Mouse (Mus musculus) adrenal gland, adult 18-20 months (tissue): ENCODE measurements around the gene Shd. TPM values are rescaled to one million over a fixed set of nuclear protein-coding genes. Genes with fewer than 3 reads are reported as not detected.
A peak's percentile ranks its signal among the peaks of the same experiment; 100 is the strongest.
"Not testable (repeated sequence)": the region's sequence is repeated elsewhere in the genome, so short reads cannot be mapped to it uniquely, and the experiment has no call there.

Experiments
- DNase-seq, 2 experiments: peaks; one replicate each; pipeline ENCODE4 v3.0.0; 2021 to 2022; ENCODE audit warnings: low spot score in 2 of 2
- long read RNA-seq, 2 experiments: library from polyadenylated mRNA; stranded (forward); transcript quantifications; one replicate each; pipeline ENCODE4 v2.0.0; 2021
- total RNA-seq, 2 experiments: library from RNA; stranded (reverse); gene quantifications; 1 replicate in 1 of 2; 2 replicates in 1 of 2; pipeline ENCODE4 v1.2.3; 2021

Gene Shd
- 1 to 10 TPM; 2.0 to 2.2 TPM for total RNA-seq
- long read RNA-seq, experiment 1, partial matches to known transcripts = 0 of 1 reads
- long read RNA-seq, experiment 1, other reads (novel, unspliced or antisense) = 1 of 1 reads
- long read RNA-seq, experiment 2, partial matches to known transcripts = 0 of 4 reads
- long read RNA-seq, experiment 2, other reads (novel, unspliced or antisense) = 2 of 4 reads

DNA sequence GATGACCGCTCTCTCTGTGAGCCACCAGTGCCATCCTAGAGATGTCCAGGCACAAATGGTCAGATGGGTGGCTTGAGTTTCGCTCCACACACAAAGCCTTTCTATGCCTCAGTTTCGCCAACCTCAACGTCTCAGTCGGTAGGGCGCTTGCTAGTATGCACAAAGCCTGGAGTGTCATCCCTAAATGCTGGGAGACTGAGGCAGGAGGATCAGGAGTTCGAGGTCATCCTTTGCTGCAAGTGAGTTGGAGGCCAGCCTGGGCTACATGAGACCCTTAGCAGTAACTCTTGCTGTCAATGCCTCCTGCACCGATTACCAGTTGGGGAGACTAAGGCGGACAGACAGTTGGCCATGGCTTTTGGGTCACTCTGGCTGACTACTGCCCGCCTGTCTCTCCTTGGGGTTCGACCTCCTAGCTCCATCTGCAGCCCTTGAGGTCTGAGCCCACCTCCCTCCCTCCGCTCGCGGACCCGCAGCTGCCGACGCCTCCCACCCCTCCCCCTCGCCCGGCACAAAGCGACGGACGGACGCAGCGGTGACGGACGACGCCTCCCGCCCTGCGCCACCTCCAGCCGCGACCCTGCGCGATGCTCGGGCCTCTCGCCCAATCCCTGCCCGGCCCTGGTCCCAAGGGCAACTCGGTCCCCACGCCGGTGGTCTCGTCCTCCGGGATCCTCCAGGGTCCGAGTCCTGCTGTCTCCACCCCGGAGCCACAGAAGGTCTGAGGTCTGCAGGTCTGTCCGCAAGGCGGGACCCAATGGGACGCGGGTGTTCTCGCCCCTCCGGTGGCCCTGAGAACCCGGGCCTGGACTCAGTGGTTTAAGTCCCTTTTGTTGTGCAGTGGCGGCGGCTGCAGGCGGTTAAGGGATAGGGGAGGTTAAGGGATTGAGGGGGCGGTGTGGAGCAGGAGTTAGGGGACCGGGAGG, at the start of gene Shd:
Shd (plus strand) TSS at position 502 of the 926 bp plus-strand sequence.
- no peak for DNase-seq

DNA sequence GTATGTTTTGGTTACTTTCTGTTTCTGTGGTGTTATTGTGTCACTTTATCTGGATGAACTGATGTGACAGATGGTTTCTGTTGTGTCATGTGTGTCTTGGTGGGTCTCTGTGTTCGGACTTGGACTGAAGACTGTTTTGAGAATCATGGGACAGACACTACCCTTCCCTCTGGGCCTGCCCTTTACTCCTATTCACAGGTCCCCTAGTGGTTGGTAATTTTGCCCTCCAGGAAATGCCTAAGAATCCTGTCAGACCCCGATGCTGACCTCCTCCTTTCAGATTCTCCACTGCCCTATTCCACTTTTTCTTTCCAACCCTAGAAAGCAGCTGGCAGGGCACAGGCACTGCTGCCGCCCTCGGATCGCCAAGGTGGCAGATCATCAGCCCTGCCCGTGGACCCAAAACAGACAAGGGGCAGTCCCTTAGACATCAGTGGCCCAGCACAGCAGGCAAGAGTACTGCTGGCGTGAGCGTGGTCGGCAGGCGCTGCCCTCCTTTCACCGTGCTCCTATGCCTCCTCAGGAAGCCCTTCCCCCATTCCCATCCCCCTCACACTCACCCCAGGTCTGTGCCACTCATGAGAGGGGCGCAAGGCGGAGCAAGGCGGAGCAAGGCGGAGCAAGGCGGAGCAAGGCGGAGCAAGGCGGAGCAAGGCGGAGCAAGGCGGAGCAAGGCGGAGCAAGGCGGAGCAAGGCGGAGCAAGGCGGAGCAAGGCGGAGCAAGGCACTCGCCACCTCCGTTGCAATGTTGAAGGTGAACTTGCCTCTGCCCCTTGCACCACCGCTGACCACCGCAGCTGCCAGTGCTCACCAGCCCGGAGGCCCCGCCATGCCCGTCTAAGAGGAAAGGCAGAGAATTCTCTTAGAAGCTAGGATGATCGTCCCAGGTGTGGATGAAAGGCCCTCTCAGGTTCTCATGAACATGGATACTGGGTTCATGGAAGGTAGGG, 38.4 kb upstream of the Shd start:
- DNase-seq = peak in 1 of 2 experiments; percentile 27

DNA sequence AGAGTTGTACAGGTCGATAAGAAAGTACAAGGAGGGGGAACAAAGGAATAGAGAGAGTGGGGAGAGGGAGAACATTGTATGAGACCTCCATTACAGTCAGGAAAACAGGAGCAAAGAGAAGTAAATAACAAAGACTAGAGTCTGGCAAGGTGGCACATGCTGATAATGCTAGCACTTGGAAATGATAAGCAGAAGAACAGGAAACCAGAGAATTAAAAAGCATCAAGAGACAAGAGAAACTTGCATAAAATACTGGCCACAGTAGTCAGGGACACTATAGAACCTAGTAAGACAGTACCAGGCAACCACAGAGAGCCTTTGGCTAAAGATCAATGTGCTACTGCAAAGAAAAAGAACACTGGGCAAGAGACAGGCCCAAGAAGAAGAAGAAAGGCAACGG, 37.6 kb upstream of the Shd start:
- DNase-seq = no peak

DNA sequence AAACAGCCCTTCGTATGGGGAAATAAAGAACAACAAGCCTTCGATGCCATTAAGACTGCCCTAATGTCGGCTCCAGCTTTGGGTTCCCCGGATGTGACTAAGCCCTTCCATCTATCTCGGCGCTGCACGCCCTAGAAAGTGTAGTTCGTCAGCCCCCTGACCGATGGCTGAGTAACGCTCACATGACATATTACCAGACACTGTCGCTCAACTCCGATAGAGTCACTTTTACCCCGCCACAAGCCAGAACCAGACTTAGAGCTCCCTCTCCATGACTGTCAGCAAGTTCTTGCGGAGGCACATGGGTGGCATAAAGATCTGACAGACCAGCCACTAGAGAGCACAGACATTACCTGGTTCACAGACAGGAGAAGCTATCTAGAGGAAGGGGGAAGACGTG, 37.1 kb upstream of the Shd start:
- DNase-seq = no peak

DNA sequence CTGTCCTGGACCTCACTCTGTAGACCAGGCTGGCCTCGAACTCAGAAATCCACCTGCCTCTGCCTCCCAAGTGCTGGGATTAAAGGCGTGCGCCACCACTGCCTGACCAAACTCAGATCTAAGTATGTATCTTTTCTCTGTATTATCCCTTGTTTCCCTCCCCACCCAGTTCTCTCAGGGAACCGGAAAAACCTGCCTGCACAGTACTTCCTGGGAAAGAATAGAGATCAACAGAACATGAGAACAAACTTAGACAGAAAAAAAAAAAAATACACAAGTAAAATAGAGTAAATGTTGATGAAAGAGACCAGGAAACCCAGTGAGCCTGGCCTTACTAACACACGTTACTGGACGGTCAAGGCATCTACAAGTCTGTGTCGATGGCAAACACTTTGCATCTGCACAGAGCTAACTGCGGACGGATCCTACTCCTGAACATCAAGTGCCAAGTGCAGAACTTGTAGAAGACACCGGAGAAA, 25.8 kb upstream of the Shd start:
- DNase-seq = not testable (repeated sequence)

DNA sequence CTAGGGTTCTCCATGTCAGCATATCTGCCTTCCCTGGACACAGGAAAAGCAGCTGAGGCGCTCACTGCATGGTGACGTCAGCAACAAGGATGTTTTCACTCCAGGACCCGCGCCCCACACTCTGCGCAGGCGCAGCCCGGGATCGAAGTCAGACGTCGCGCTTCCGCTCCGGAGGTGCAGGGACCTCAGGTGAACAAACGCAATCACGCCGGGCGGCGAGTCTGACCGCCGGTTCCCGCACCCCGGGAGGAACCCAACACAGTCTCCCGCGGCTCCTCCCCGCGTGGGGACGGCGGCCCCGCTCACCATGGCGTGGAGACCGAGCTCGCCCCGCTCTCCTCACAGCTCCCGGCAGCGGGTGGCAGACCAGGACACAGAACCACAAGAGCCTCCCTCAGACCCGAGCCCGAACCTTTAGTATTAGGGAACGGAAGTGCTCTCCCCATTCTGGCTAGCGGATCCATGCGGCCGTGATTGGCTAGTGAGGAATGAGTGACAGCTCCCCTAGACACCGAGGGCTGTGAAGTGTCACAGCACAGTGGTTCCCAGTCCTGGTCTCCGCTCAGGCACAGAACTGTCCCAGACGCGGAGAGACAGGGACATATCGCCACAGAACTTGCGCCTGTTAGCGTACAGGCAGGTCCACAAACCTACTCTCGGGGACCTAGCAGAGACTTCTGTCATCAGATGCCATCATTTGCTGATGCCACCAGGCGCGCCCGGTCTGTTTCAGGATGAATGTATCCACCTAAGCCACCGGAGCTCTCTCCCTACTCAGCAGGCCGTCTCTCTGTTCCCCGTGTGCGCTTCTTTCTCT, 25.2 kb upstream of the Shd start:
- peak; percentile 82 to 85 for DNase-seq

DNA sequence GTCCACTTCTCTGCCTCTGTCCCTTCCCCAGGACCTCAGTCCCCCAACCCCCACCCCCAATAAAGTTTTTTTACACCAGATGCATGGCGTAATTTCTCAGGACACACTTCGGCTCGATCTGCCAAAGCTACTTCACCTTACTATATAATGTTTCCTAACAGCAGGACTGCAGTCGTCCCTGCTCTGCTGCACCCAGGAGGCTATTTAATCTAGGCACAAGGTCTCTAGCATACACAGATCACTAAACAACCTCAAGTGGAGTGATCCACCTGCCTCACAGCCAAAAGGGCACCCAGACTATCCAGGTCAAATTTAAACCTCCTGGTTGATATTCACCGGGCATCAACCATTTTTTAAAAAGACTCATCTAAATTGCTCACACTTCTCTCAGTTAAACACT, 24.6 kb upstream of the Shd start:
- no peak for DNase-seq

DNA sequence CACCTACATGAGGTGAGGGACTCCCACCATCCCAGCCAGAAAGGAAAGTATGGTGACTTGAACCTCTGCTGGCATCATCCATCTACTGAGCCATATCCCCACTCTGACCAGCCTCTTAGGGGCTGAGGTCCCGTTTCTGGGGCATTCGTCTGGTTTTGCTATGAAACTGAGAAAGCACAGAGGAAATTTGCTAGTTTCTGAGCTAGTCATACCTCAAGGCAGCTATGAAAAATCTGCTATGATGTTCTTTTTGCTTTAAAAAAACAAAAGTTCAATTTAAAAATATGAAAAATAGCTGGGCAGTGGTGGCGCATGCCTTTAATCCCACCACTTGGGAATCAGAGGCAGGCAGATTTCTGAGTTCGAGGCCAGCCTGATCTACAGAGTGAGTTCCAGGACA, 21.6 kb upstream of the Shd start:
- no peak for DNase-seq

DNA sequence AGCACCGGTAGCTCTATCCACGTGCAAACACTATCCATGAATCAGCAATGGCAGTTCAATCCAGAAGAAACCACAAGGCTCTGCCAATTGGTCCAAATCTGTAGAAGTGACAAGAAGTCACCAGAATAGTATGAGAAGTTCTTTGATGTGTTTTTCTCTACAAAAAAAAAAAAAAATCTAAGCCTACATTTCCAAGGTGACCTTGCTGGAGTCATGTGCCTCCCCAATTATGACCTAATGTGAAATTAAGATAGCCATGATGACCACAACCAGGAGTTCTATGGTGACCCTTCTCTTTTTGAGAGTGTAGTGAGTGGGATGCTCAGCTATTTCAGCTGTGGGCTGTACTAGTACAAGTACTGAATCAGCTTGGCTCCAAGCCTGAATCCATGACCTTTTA, 20.9 kb upstream of the Shd start, which contains the start of gene Zfp119b:
Zfp119b (minus strand) TSS at position 101 of the 400 bp plus-strand sequence.
- DNase-seq = no peak

DNA sequence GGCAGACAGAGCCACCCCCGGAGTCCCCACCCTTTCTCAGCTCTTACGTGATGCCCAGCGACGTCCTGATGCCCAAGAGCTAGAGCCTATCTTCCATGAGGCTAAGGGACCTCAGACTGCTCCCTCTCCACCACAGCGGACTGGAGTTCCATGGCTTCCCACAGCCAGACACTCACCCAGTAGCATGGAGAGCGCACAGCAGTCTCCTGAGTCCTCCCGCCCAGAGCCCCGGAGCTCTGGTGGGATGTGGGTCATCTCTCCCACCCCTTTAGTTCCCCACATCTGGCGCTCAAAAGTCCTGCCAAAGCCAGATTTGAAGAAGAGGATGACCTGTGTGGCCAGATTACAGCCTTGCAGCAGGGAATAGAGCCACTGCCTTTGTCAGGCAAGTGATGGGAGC, 19.7 kb upstream of the Shd start:
- no peak for DNase-seq

DNA sequence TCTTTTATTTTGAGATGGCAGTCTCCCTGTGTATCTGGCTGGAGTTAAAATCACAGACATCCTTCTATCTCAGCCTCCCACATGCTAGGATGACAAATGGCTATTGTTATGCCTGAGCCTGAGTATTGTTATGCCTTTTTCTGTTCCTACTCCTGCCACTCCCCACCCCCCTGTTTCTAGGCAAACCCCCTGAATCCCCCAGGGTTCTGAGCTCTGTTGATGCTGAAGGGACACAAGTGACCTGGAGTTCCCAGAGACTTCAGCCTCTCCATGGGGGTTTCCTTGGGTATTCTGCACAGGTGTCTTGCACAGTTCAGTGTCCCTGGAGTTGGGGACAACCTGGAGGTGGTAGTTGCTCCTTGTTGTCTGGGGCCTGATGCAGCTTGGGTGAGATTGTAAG, 18.2 kb upstream of the Shd start:
- no peak for DNase-seq

DNA sequence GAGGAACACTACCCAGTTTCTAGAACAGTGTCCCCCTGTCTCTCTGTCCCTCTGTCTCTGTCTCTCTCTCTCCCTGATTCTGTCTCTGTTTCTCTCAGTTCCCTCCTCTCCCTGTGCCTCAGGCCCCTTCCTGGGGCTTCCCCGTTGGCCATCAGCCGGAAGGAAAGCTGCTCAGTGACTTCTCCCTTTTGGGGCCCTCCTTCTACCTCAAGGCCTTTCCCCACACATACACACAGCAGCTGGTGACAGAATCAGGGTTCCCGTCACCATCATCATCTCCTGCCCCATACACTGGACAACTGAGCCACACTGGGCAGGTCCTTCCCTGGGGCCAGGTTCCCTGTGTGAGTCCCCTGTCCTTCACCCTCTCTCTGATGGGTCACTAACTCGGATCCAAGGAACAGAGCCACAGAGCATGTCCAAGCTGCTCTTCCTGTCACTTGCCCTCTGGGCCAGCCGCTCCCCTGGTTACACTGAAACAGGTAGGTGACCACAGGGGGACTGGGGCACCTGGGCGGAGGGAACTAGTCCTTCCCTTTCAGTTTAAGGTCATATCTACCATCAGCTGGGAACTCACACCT, 17.7 kb upstream of the Shd start, which contains the start of gene Ebi3:
Ebi3 (plus strand) TSS at position 194 of the 581 bp plus-strand sequence.
- no peak for DNase-seq

DNA sequence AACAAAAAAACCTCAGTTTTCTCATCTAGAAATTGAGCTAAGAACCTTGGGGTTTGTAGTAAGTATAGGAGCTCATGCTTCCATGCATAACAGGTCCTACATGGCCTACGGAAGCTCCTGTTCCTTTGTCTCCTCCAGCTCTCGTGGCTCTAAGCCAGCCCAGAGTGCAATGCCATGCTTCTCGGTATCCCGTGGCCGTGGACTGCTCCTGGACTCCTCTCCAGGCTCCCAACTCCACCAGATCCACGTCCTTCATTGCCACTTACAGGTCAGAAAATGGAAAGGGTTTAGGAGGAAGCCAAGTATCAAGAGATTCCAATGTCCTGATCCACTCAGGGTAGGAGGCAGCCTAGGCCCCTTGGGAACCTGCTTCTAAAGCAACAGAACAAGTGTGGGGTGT, 16.5 kb upstream of the Shd start:
- no peak for DNase-seq

DNA sequence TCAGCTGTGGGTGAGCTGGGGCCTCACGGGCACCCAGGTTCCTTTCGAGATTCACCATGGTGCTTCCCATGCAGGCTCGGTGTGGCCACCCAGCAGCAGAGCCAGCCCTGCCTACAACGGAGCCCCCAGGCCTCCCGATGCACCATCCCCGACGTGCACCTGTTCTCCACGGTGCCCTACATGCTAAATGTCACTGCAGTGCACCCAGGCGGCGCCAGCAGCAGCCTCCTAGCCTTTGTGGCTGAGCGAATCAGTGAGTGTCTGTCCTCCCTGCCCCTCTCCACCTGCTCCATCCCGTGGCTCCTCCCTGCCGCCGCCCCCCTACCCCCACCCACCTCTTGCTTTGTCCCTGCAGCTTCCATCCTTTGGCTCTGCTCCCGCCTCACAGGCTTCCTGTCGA, 16.0 kb upstream of the Shd start:
- DNase-seq = no peak

DNA sequence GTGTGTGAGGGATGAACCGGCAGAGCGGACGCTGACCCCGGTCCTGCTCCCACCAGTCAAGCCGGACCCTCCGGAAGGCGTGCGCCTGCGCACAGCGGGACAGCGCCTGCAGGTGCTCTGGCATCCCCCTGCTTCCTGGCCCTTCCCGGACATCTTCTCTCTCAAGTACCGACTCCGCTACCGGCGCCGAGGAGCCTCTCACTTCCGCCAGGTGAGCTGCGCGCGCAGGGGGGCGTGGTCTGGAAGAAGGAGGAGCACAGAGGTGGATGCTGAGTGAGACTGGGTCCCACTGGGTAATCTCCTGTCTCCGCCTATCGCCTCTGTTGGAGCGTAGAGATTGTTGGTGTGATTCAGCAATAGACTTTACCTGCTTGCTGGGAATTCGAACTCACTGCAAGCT, 14.1 kb upstream of the Shd start:
- DNase-seq = no peak

DNA sequence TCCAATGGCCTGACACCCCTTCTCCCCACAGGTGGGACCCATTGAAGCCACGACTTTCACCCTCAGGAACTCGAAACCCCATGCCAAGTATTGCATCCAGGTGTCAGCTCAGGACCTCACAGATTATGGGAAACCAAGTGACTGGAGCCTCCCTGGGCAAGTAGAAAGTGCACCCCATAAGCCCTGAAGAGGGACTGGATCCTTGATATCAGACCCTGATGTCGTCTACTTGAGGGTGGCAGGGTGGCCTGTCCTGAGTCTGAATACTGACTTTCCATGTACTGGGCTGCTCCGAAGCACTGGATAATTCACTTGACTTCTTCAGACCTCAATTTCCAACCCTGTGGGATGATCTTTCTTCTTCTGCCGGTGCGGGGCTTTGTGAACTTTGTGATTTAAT, 13.7 kb upstream of the Shd start:
- DNase-seq = no peak

DNA sequence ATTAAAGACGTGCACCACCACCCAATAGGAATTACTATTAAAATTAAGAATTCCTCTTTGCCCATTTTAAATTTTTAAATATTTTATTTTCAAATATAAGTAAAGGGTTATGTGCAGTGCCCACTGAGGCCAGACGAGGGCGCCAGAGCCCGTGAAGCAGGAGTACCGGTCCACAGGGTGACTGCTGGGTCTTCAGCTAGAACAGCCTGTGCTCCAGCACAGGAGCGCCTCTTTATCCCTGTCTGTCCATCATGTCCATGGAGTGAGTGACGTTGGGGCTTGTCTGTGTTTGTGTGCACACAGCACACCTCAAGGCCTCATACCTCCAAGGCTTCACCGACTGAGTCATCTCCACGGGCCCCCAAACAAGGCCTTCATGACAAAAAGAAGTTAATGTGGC, 13.1 kb upstream of the Shd start:
- DNase-seq = peak; percentile 69 to 78

DNA sequence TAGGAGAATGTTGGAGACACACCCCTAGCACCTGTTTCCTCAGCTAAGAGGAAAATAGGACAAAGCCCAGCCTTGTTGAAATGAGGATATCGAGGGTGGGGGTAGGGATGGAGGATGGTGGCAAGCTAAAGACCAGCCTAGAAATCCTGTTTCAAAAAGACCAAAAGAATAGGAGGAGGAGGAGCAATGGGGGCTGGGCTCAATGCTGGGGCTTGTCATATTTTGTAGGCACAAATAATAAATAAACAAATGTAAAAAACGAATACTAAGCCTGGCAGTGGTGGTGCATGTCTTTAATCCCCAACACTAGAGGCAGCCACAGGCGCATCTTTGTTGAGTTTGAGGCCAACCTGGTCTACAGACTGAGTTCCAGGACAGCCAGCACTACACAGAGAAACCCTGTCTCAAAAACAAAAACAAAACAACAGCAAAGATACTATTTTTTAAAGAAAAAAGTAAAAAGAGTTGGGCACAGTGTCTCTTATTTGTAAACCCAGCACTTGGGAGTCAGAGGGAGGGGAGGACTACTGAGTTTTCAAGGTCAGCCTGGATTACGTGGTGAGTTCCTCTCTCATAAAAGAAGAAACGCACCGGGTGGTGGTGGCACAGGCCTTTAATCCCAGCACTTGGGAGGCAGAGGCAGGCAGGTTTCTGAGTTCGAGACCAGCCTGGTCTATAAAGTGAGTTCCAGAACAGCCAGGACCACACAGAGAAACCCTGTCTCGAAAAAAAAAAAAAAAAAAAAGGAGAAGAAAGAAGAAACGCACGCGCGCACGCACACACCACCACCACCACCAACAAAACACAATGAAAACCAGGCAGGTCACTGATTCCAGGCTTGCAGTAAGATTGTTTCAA, 12.3 kb upstream of the Shd start:
- DNase-seq = no peak

DNA sequence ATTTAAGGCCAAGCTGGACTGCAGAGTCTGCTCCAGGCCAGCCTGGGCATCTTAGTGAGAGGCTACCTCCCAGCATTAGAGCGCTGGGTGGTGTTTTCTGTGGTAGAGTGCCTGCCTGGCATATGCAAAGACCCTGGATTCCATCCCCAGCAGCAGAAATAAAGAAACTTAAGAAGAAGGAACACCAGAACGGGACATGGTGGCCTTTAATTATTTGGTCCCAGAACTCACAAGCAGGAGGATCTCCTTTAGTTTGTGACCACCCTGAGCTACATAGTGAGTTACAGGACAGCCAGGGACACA, 11.7 kb upstream of the Shd start:
- no peak for DNase-seq
